Mouse (Mus musculus): ENCODE results near the gene Slc38a10. TPM values are rescaled to one million over a fixed set of nuclear protein-coding genes. Genes with fewer than 3 reads are reported as not detected.
A peak's percentile ranks its signal among the peaks of the same experiment; 100 is the strongest.

Slc38a10 gene
- total RNA-seq, 2 experiments from 2014 or later = 43.0 to 43.4 TPM

DNA sequence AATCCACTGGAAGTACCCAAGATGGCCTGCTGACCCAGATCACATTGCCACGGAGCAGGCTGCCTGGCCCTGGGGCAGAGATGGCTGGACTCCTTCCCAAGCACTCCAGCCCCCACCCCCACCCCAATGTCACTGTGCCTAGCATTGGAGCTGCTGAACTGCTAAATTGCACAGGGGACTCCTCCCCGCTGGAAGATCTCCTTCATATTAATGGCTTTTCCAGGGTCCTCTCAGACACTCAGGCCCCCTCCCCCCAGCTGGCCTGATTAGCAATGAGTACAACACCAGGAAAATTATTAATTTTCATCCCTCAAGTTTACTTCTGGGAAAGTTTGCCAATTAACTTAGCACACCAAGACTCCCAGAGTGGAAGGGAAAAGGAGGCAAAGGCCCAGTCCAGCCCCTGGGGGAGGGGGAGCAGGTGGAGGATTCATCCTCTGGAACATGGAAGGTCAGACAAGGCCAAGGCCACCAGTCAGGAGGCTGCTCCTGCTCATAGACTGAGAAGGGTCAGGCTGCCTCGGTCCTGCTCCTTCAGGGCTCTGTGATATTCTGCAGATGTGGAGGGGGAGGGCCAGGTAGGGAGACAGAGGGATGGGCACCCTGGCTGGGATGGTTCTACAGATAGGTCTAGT lies 31.4 kb upstream of the Slc38a10 start:
- intact Hi-C loops (cut with DNase I) = no loop called here
- no peak for DNase-seq

DNA sequence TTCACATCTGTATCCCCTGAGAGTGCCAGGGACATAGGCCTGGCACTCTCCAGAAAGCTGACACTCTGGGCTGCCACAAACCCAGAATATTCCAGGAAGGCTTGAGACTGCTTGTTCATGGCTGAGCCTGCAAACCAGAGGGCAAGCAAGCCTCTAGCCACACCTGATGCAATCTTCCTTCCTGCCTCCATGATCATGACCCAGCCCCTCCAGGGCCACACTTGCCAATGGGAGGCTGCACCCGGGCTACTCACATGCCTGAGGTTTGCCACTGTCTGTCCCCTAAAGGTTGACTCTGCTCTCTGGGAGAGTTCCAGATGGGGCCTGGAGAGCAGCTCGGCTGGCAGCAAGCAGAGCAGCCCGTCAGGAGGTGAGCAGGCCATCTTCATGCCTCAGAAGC lies 30.2 kb upstream of the Slc38a10 start:
- intact Hi-C loops (cut with DNase I) = no loop called here
- no peak for DNase-seq

DNA sequence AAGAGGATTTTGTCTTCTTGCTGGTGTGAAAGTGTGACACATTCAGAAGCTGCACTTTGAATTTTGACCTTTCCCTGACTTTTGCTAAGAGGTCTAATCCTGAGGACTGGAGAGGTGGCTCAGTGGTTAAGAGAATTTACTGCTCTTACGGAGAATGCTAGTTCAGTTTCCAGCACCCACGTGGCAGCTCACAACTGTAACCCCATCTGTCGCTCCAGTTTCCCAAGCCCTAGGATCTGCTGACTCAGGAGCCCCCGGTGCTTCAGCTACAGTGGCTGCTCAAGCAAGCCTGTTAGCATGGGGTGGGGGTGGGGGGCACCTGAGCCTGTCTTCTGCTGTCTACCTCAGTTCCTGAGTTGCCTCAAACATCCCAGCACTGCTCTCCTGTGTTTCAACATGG lies 28.2 kb upstream of the Slc38a10 start:
- intact Hi-C loops (cut with DNase I) = no loop called here
- DNase-seq = no peak

DNA sequence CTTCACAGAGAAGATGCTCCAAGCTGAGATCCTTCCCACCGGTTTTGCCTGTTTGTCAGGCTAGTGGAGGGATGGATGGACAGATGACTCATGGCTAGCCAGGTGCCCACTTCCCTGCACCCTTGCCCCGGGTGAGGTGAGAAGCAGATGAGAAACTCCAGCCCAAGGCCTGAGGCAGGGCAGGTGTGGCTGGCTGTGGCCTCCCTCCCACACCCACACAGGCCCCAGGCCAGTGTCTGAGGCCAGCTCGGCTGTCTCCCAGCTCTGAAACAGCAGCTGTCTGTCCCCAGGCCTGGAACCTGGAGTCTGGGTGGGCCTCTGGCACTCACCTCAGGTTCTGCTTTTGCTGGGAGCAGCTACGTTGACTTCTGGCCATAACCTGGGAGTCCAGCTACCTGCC lies 24.8 kb upstream of the Slc38a10 start:
- intact Hi-C loops (cut with DNase I) = no loop called here

DNA sequence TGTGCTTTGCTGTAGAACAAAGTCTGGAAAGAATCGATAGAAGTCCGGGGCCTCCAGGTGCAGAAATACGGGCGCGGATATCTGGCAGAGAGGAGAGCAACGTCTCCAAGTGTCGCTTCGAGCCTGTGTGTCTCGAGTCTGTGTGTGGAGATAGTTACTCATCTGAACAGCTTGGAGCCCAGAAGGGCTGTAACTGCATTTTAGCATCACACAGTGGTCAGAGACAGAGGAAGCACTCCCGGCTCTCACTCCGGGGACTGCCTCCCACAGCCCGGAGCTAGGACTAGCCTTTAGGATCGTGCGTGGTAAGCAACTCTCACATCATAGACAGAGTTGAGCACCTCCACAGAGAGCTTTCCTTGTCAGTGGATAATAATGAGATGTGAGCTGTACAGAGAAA lies 22.1 kb upstream of the Slc38a10 start:
- intact Hi-C loops (cut with DNase I) = no loop called here
- no peak for DNase-seq

More for the DNA sequence above, 24.8 kb upstream of the Slc38a10 start:
- no peak for DNase-seq

DNA sequence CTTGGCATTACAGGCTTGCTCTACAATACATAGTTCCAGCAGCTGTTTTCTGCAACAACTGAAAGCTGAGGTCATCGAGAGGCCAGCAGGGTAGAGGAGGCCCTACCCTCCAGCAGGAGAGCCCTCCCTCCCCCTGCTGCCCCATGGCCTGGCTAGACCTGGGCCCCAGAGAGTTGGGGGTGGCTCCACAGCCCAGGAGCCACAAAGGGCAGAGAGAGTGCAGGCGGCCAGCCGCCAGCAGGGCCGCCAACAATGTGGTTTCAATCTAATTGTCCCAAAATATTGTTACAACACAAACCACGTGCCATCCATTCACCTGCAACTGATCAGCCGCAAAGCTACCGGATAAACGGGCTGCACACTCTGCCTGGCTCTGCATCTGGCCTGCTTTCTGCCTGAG lies 20.0 kb upstream of the Slc38a10 start:
- DNase-seq = no peak
- intact Hi-C loops (cut with DNase I) = no loop called here

DNA sequence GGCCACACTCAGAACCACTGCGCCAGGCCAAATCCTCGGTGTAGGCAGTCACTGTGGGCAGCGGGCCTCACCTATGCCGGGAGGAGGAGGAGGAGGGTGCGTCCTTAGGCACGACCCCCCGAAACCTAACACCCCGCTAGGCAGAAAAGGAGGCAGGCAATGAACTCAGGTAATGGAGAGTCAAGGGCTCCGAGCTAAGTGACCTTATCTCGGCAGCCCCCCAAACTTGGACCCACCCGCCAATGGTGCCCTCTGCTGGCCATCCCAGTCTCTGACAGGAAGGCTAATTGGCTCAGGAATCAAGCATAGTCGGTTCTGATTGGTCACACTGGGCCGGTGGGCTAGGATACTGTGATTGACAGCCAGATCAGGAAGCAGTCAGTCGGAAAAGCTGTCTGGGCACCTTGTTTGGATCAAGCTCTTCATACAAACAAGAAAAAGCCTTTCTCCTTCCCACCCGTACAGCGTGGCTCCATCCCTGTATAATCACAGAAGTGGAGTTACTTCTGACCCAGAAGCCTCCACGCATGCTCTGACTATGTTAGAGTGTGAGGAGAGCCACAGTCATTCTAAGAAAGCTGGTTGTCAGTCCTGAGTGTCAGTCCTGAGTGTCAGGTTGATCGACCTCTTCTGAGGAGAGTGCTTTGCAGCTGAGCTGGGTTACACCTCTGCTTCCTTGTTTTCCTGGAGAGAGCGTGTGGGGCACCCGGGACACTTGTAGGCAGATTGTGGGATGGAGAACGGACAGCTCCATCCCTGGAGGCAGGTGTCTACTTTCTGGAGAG lies 18.3 kb upstream of the Slc38a10 start:
- DNase-seq = peak; percentile 59 to 72
- intact Hi-C loops (cut with DNase I) = loop anchor here (5.0 kb wide), 1 partner anchor 52 kb away; no protein-coding TSS in a partner anchor

DNA sequence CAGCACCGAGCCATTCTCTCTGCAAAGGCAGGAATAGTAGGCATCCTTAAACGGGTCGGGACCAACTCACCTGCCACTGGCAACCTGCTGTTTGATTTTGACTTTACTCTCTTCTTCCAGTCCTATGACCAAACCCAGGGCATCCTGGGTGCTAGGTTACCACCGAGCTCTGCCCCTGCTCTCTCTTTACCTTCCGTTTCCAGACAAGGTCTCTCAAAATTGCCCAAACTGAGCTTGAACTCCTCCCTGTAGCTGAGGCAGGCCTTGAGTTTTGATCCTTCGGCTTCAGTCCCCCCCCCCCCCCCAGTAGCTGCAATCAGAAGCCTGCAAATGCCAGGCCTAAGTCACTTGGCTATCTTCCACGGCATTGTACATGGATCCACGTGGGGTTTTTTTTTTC lies 17.4 kb upstream of the Slc38a10 start:
- DNase-seq = no peak
- intact Hi-C loops (cut with DNase I) = loop anchor here (5.0 kb wide), 1 partner anchor 51 kb away; no protein-coding TSS in a partner anchor

DNA sequence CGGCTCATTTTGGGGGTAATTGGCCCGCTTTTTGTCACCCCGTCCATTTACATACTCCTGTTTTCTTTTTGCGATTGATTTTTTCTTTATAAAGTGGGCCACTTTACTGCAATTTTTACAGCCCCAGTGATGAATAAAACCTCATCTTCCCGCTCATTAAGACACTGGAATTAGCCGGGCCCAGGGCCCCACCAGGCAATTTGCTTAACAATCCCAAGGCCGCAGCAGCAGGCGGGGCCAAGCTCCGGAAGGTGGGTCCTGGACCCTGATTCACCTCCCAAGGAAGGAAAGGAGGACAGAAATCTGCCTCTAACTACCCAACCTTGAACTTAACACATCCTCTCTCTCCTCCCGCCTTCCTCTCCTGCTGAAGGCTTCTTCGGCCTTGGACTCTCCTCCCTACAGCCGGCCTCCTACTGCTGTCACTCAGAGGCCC lies 16.8 kb upstream of the Slc38a10 start:
- intact Hi-C loops (cut with DNase I) = loop anchor here (5.0 kb wide), 1 partner anchor 51 kb away; no protein-coding TSS in a partner anchor
- no peak for DNase-seq

DNA sequence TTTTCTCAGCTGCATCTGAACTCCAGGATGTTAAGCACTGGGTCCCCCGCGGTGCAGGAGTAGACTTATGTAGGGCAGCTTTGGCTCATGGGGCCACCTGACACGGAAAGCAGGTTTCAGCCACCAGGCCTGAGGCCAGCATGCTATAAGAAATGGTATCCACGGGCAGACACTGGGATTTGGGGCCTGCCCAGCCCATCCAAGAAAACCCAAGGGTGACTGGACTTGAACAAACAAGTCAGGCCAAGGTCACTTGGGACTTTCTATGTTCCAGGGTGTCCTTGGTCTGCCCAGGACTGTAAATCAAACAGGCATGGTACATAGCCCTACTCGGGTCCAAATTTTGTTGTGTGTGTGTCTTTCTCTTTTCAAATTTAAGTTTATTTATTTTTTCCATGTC lies 15.9 kb upstream of the Slc38a10 start:
- intact Hi-C loops (cut with DNase I) = loop anchor here (5.0 kb wide), 1 partner anchor 50 kb away; no protein-coding TSS in a partner anchor
- no peak for DNase-seq

DNA sequence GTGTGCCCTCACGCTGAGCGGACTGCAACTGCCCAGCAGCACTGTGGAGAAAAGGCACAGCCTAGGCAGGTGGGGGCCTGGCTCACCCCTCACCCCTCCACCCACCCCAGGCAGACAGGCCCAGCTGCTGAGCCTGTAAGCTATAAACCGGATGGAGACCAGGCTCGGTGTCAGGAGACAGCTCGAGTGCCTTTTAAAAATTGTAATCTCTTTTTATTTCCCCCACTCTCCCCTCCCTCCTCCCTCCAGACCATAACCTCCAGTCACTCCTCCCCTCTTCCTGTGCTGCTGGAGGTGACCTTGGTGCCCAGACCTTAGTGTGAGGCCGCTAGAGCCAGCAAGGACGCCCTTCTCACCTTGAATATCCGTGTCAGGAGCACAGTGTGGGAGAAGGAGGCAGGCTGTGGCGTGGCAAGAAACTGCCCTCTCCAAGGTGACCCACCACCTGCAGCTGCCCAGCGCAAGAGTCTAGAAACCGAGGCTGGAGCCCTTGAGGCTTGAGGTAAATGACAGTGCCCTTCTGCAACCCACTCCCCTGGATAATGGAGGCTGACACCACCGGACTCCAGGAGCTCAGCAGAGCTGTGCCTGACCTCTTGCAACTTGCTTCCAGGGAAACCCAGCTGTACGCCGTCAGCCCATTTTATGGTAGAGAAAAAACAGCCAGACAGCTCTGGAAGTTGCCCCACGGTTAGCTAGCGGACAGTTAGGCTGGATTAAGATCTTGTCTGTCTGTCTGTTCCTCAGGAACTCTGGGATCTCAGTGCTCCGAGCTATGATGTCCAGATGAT lies 13.5 kb upstream of the Slc38a10 start:
- DNase-seq = no peak
- intact Hi-C loops (cut with DNase I) = loop anchor here (5.0 kb wide), 1 partner anchor 47 kb away; no protein-coding TSS in a partner anchor

DNA sequence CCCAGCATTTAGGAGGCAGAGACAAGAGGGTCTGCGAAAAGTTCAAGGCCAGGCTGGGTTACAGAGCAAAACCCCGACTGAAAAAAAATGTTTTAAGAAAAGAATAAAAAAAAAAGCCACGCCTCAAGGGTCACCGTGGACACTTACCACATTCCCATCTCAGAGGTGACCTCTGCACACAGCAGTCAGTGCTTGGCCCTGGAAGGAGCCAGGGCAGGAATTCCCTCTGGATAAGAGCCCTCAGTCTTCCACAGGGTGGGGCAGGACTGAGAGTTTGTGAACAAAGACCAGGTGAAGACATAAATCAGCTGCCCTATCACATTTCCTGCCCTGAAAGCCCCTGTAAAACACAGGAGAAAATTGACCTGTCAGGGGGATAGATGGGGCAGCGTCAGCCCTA lies 12.9 kb upstream of the Slc38a10 start:
- DNase-seq = no peak

DNA sequence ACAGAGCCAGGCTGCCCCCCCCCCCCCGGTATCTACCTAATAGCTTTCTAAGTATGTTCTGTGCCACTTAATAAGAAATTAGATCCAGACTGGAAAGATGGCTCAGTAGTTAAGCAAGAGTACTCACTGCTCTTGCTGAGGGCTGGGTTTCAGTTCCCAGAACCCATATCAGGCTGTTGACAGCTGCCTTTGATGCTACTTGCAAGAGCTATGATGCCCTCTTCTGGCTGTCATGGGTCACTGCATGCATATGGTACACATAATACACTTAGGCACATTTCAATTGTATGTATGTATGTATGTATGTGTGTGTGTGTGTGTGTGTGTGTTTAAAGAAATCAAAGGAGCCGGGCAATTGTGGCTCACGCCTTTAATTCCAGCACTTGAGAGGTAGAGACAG lies 12.1 kb upstream of the Slc38a10 start:
- intact Hi-C loops (cut with DNase I) = no loop called here
- DNase-seq = no peak

More for the DNA sequence above, 12.9 kb upstream of the Slc38a10 start:
- intact Hi-C loops (cut with DNase I) = no loop called here

DNA sequence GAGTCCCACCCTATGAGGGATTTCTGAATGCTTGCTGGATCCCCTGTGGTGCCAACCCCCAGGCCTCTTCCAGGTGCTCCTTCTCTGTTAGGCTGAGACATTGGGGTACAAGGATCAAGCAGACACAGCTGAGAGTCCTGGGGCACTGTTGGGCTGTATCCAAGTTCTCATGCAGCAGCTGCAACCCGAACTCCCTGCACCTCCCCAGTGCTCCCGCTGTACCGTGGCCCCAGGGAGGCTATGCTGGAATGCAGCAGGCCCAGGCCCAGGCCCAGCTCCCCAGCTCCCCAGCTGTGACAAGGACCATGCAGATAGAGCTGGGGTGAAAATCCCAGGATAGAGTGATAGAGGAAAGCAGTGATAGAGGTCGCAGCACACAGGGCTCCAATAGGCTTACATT lies 10.1 kb upstream of the Slc38a10 start:
- intact Hi-C loops (cut with DNase I) = no loop called here
- DNase-seq = no peak

DNA sequence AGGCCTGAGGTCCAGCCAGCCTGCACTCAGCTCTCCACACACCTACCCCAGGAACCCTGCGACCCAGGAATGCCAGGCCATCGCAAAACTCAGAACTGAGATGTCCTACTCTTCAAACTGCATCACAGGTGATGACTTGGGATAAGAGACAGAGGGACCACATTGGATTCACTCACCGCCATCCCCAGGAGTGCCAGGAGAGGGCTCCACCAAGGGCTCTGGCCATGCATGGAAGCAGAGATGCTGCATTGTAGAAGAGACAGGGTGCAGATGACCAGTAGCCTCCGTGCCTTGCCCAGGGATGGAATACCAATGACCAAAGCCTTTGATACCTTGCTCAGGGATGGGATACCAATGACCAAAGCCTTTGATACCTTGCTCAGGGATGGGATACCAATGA lies 9.3 kb upstream of the Slc38a10 start:
- intact Hi-C loops (cut with DNase I) = no loop called here
- no peak for DNase-seq

DNA sequence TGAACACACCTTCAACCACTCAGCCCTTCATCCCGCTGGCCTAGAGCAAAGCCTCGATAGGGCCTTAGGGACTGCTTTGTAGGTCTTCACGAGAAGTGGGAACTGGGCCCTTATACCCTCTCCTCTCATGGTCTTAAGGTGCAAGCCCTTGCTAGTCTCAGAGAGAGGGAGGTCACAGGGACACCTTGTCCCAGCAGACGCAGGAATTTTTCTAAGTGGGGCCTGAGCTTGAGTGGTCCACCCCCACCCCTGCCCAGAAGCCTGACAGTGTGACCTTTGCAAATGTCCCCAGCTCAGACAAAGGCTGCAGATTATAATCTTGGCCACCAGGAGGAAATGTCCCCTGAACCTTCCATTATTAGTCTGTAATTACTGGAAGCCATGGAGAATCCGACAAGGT lies 8.5 kb upstream of the Slc38a10 start:
- intact Hi-C loops (cut with DNase I) = no loop called here
- no peak for DNase-seq

DNA sequence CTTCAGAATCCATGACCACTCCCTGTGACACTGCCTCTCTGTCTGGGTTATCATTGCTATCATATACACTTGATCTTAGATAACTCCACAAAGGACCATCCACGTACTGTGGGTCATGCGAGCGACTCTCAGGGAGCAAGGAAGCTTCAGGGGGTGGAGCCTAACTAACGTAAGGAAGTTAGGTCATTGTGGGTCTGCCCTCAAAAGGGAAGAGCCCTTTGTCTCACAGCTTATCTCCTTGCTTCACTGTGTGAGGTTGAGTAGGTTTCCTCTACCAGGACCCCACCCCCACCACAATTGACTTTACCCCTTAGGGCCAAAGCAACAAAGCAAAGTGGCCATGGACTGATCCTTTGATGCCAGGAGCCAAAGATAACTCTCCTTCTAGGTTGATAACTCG lies 7.7 kb upstream of the Slc38a10 start:
- intact Hi-C loops (cut with DNase I) = no loop called here
- no peak for DNase-seq

DNA sequence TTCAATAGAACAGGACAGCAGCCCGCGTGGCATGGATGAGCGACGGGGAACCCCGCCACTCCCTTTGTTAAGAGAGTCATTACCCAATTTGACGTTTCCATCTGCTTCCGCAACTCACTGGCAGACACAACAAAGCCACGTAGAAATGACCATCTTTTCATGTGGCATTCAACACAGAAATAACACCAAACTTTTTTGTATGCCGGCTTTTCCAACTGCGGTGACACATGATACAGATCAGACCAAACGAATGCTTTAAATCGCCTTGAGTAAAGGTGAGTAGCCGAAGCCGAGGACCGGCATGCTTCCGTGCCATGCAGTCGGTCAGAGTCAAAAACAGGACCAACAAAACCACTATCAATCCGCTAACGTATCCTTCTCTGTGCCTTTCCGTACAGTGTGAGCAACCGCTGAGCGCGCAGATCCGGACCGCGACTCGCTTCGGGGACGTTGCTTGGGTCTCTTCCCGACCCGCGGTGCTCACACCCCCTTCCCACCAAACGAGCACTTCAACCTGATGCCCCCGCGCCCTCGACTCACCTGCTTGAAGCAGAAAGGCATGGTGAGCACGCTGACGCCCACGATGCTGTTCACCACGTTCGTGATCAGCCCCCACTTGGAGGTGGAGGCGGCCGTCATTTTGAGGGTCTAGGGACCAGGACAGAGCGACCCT lies 570 bp downstream of the Slc38a10 start:
- intact Hi-C loops (cut with DNase I) = no loop called here
- no peak for DNase-seq

DNA sequence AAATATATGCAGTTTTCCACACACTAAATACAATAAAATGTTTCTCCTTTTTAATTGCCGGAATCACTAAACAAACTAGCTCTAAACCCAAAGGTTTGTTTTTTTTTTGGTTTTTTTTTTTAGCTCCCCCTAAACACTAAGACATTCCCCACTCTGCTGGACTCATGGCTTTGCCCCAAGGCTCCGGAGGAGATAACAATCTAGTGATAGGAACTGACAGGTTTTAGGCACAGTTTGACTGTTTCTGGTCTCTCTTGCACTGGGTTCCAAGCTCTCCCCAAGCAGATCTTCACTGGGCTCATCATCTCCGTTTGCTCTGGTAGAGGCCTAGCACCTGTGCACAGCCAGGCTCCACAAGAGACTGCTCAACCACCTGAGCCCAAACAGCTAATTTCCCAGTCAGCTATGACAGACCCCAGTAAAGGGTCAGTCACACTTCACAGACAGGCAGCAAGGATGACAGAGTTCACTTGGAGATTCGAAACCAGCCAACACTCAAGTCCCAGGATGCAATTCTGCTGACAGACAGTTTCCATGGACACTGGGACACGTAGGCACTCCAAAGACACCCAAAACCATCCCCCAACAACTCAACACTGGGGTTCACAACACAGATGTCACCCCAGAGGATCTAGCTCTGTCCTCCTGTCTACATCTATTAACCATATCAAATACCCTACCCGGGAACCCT lies 1.5 kb downstream of the Slc38a10 start:
- no peak for DNase-seq
- intact Hi-C loops (cut with DNase I) = no loop called here
